Mouse (Mus musculus) C2C12 (cell line): ENCODE results near the gene 2810408A11Rik. TPM values are rescaled to one million over a fixed set of nuclear protein-coding genes. Genes with fewer than 3 reads are reported as not detected.

Experiments
- H3K27me3 ChIP-seq: one replicate; pipeline ENCODE4 v1.6.1; 2011; ENCODE audit not compliant: control insufficient read depth, insufficient read depth, insufficient read length
- H3K36me3 ChIP-seq: one replicate; pipeline ENCODE4 v1.6.1; 2011; ENCODE audit not compliant: control insufficient read depth, insufficient read depth
- H3K4me3 ChIP-seq: one replicate; pipeline ENCODE4 v1.5.1; 2011; ENCODE audit warnings: mild to moderate bottlenecking, control low read depth; ENCODE audit not compliant: poor library complexity, insufficient read depth, severe bottlenecking
- H3K79me2 ChIP-seq: one replicate; pipeline ENCODE4 v1.6.1; 2011; ENCODE audit not compliant: control insufficient read depth, insufficient read depth
- H3K79me3 ChIP-seq: one replicate; pipeline ENCODE4 v1.6.1; 2011; ENCODE audit warnings: low read depth, control low read depth
- H3ac ChIP-seq: one replicate; pipeline ENCODE3; 2011; ENCODE audit warnings: low read depth; ENCODE audit not compliant: control insufficient read depth, insufficient read length
- CEBPB ChIP-seq: IDR thresholded peaks from one replicate; pipeline ENCODE4 v1.6.1; 2011; ENCODE audit warnings: low read depth, mild to moderate bottlenecking, control low read depth, moderate library complexity
- CTCF ChIP-seq: IDR thresholded peaks from one replicate; pipeline ENCODE4 v1.5.1; 2011; ENCODE audit not compliant: control insufficient read depth, insufficient read depth, insufficient read length
- FOSL1 ChIP-seq: IDR thresholded peaks from one replicate; pipeline ENCODE4 v1.8.0; 2011; ENCODE audit warnings: mild to moderate bottlenecking, low read length; ENCODE audit not compliant: poor library complexity, insufficient read depth, severe bottlenecking
- MAX ChIP-seq: IDR thresholded peaks from one replicate; pipeline ENCODE4 v1.6.1; 2011; ENCODE audit warnings: mild to moderate bottlenecking, control low read depth
- MYOD1 ChIP-seq: IDR thresholded peaks from one replicate; pipeline ENCODE4 v1.6.1; 2011; ENCODE audit warnings: low read depth; ENCODE audit not compliant: control insufficient read depth, insufficient read length
- MYOG ChIP-seq: IDR thresholded peaks from one replicate; pipeline ENCODE4 v1.6.1; 2011; ENCODE audit not compliant: control insufficient read depth, insufficient read length; ENCODE audit errors: extremely low read depth
- USF1 ChIP-seq: IDR thresholded peaks from one replicate; pipeline ENCODE4 v1.6.1; 2011; ENCODE audit warnings: low read depth, mild to moderate bottlenecking, control low read depth, moderate library complexity
- polyA plus RNA-seq: library from polyadenylated mRNA; unstranded; fragments of >200 nt; fragmentation: generic; extraction: Trizol; gene quantifications from one replicate; pipeline ENCODE4 v1.2.1, GENCODE M21; 2012; ENCODE audit warnings: missing spikeins

The 2810408A11Rik gene
- polyA plus RNA-seq, 1 experiment: 2.4 TPM

DNA sequence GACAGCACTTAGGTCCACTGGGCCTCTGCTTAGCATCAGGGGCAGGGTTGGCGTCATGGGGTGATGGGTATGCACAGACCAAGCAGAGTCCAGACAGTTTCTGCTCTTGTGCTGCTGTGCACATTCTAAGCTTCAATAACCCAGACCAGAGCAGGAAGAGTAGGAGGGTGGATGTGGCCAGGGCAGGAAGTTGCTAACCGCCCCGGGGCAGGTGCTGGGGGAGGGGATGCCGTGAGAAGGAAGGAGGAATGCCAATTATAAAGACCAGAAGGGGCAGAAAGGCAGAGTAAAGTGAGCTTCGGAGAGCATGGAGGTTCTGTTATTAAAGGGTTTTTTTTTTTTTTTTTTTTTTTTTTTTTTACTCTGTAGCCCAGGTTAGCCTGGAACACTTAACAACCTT, 6.1 kb downstream of the 2810408A11Rik start:
- TF ChIP-seq USF1 (no peak), FOSL1 (no peak), MYOD1 (no peak), CTCF (no peak), CEBPB (no peak), MYOG (no peak), MAX (no peak)
- no peaks in the 10 kb centered on the region for H3K36me3 ChIP-seq

DNA sequence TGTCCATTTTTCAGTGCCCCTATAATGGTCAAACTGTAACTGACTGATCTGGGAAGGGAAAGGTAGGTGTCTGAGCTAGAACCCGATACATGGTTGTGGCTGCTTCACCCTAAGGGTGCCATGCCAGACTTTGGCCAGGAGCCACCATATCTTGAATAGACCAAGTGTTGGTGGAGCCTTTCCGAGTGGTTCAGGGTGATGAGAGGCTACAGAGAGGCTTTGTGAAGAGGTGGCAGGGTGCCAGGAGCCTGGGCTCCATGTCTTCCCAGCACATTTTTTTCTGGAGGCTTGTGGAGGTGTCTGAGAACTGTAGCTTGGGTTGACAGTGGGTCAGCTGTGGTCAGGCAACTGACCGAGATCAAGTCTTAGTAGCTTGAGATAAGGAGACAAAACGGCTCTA, 9.3 kb downstream of the 2810408A11Rik start:
- no peaks in the 10 kb centered on the region for H3K79me3 ChIP-seq
- H3K79me2 ChIP-seq: no peaks in the 10 kb centered on the region
- no peak overlapping the region for H3K4me3 ChIP-seq
- no peaks in the 10 kb centered on the region for H3K36me3 ChIP-seq
- H3K27me3 ChIP-seq: no peaks in the 10 kb centered on the region
- H3ac ChIP-seq: no peak overlapping the region
- no peak for TF ChIP-seq MYOG
- no peak for TF ChIP-seq MYOD1
- TF ChIP-seq FOSL1: no peak
- TF ChIP-seq CEBPB: no peak
- TF ChIP-seq MAX: no peak
- TF ChIP-seq USF1: no peak
- TF ChIP-seq CTCF: no peak

More for the DNA sequence above, 6.1 kb downstream of the 2810408A11Rik start:
- Histone ChIP-seq H3K4me3 (no peak overlapping the region), H3ac (no peak overlapping the region), H3K79me2 (no peaks in the 10 kb centered on the region), H3K79me3 (no peaks in the 10 kb centered on the region), H3K27me3 (no peaks in the 10 kb centered on the region)

DNA sequence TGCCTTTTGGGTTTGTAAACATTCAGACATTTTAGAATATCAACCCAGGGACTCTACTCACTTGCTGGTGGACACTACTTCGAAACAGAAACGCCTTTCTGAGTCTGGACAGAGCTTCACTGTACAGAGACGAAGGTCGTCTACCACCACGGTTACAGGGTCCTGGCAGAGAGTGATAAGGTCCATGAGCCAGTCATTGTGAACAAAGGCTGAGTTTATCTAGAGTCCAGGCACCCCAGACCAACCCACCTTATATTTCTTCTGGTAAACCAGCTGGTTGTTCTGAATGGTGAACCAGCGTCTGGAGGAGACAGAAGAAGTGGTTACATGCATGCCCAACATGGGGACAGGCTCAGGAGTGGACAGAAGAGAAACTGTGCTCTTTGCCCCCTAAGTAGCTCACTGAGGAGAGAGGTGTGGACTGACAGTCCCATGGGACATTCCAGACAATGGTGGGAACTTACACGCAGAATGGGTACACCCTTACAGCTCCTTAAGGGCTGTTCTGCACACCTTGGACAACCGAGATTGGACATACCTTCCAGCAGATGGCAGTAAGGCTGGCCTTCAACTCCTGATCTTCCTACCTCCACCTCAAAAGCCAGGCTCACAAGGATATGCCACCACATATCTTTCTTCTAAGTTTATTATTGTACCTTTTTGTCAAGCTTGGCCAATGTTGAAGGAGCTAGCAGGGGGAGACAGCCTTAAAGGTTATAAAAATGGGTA, 13.7 kb downstream of the 2810408A11Rik start:
- H3K27me3 ChIP-seq: no peaks in the 10 kb centered on the region
- H3K79me3 ChIP-seq: no peaks in the 10 kb centered on the region
- no peak overlapping the region for H3K4me3 ChIP-seq
- no peaks in the 10 kb centered on the region for H3K79me2 ChIP-seq
- no peaks in the 10 kb centered on the region for H3K36me3 ChIP-seq
- no peak overlapping the region for H3ac ChIP-seq
- TF ChIP-seq CEBPB (no peak), MYOD1 (no peak), MAX (no peak), CTCF (no peak), MYOG (no peak), USF1 (no peak), FOSL1 (no peak)

DNA sequence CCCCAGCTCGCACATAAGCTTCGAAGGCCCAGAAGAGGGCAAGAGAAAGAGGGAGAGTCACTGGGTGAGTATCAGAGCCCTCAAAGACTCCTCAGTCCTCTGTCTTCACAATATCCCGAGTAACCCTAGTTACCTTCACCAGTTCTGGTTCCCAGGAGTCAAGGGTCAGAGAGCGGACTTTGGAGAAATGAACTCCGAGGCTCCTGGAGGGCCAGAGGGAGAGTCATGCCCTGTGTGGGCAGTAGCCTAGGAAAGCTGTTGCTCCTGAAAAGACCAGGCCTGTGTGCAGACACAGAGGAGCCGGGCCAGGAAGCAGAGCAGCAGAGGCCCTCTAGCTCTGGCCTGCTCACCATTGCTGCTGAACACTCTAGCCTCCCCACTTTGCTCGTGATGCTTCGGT, 16.1 kb downstream of the 2810408A11Rik start:
- Histone ChIP-seq H3K79me2 (peaks cover 11% of the 10 kb centered on the region), H3K27me3 (no peaks in the 10 kb centered on the region), H3K36me3 (no peaks in the 10 kb centered on the region), H3K4me3 (no peak overlapping the region), H3K79me3 (peaks cover 8% of the 10 kb centered on the region), H3ac (no peak overlapping the region)
- TF ChIP-seq CTCF: no peak
- TF ChIP-seq USF1: no peak
- TF ChIP-seq FOSL1: no peak
- TF ChIP-seq MYOD1: no peak
- TF ChIP-seq MAX: no peak
- TF ChIP-seq CEBPB: no peak
- no peak for TF ChIP-seq MYOG

DNA sequence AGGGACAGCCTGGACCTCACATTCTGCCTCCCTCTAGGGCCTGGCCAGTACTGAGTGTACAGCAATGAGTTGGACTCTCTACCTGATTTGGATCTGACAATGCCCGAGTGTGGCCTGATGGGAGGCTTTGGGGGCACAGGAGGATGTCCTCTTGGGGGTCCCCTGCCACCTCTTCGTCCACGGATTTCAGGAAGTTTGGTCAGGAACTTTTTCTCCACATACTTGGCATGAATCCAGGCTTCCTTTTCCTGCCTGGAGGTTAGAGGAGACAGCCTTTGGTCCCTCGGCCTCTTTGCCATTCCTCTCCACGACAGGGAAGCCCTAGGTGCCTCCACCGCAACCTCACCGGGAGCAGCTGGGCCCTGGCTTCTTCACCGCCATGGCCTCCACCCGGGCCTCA, 16.5 kb downstream of the 2810408A11Rik start:
- Histone ChIP-seq H3ac (no peak overlapping the region), H3K4me3 (no peak overlapping the region), H3K36me3 (no peaks in the 10 kb centered on the region), H3K27me3 (no peaks in the 10 kb centered on the region), H3K79me2 (peaks cover 15% of the 10 kb centered on the region), H3K79me3 (peaks cover 12% of the 10 kb centered on the region)
- TF ChIP-seq MAX (no peak), FOSL1 (no peak), CTCF (no peak), MYOD1 (no peak), CEBPB (no peak), MYOG (no peak), USF1 (no peak)
